Mouse (Mus musculus): Measurements from ENCODE around the gene Rasgrp4.

Gene Rasgrp4

GRCm38 (mm10) chr7:29146625-29147367 lies 12.1 kb downstream of the Rasgrp4 start:
- DNase-seq (ENCODE audit: low spot score): no peak

- no peak for DNase-seq (ENCODE audit: low spot score)
Observed at GRCm38 (mm10) chr7:29148771-29149170, 14.1 kb downstream of the Rasgrp4 start.

GRCm38 (mm10) chr7:29151486-29151885 lies 16.8 kb downstream of the Rasgrp4 start:
- DNase-seq (ENCODE audit: low spot score): no peak

GRCm38 (mm10) chr7:29154018-29154720 lies 19.5 kb downstream of the Rasgrp4 start:
- no peak for DNase-seq (ENCODE audit: low spot score)

GRCm38 (mm10) chr7:29155196-29155837 lies 20.7 kb downstream of the Rasgrp4 start:
- DNase-seq (ENCODE audit: low spot score): peak; percentile 54

GRCm38 (mm10) chr7:29155838-29156782 lies 21.5 kb downstream of the Rasgrp4 start, which contains the start of gene Fam98c:
Fam98c (minus strand) TSS chr7:29156234.
- DNase-seq (ENCODE audit: low spot score): no peak

GRCm38 (mm10) chr7:29158264-29158663 lies 23.6 kb downstream of the Rasgrp4 start:
- no peak for DNase-seq (ENCODE audit: low spot score)

- no peak for DNase-seq (ENCODE audit: low spot score)
Observed at GRCm38 (mm10) chr7:29162294-29162693, 27.6 kb downstream of the Rasgrp4 start.

GRCm38 (mm10) chr7:29162750-29163525 lies 28.3 kb downstream of the Rasgrp4 start:
- no peak for DNase-seq (ENCODE audit: low spot score)

- no peak for DNase-seq (ENCODE audit: low spot score)
Observed at GRCm38 (mm10) chr7:29167656-29168055, 33.0 kb downstream of the Rasgrp4 start.

GRCm38 (mm10) chr7:29168121-29168695 lies 33.6 kb downstream of the Rasgrp4 start:
- DNase-seq (ENCODE audit: low spot score): no peak

- DNase-seq (ENCODE audit: low spot score): no peak
Observed at GRCm38 (mm10) chr7:29168791-29169230, 34.2 kb downstream of the Rasgrp4 start.

- DNase-seq (ENCODE audit: low spot score): no peak
Observed at GRCm38 (mm10) chr7:29169231-29170065, 34.8 kb downstream of the Rasgrp4 start.

GRCm38 (mm10) chr7:29170066-29170754 lies 35.6 kb downstream of the Rasgrp4 start, which contains the start of the genes Ggn and Spred3:
Ggn (plus strand) TSS chr7:29170210.
Spred3 (minus strand) TSS chr7:29170411.
- no peak for DNase-seq (ENCODE audit: low spot score)

- DNase-seq (ENCODE audit: low spot score): no peak
Observed at GRCm38 (mm10) chr7:29170755-29171561, 36.3 kb downstream of the Rasgrp4 start.

- no peak for DNase-seq (ENCODE audit: low spot score)
Observed at GRCm38 (mm10) chr7:29171562-29172097, 37.0 kb downstream of the Rasgrp4 start.

- DNase-seq (ENCODE audit: low spot score): no peak
Observed at GRCm38 (mm10) chr7:29172390-29173016, 37.9 kb downstream of the Rasgrp4 start.
